Comparison of ENCODE assay signal across 8 mouse cellular contexts in genomic region chr12:102498726-102499125, GRCm38 (mm10). TPM values are rescaled to one million over a fixed set of nuclear protein-coding genes. Genes with fewer than 3 reads are reported as not detected.
DNase-seq lines count a peak whose midpoint lies in the region; ATAC-seq lines count a peak whose summit lies in the region.
"Had no signal": no experiment of that assay in that cellular context is flagged by ENCODE, and none has a peak within 500 bp of the region (broad histone marks: within the 10 kb centered on the region; RNA-seq: fewer than 3 reads in every experiment).

No protein-coding gene starts in this region.

- no peak overlapping the region for H3K9ac ChIP-seq in heart, embryonic 15.5 days
- H3K9ac ChIP-seq in limb, embryonic 13.5 days = no peak overlapping the region
- no peak overlapping the region for H3K9ac ChIP-seq in forebrain, embryonic 11.5 days (ENCODE audit: low read length)

- H3K4me1 ChIP-seq in heart, embryonic 15.5 days (replicated peaks) = peaks cover 7% of the 10 kb centered on the region; the same call in 1 of the 2 replicates
- peaks cover 19% of the 10 kb centered on the region for H3K4me1 ChIP-seq in limb, embryonic 13.5 days
- H3K4me1 ChIP-seq in forebrain, embryonic 11.5 days (replicated peaks; ENCODE audit: control insufficient read depth, insufficient read depth, low read length) = no peaks in the 10 kb centered on the region

- H3K27me3 ChIP-seq in heart, embryonic 15.5 days = no peaks in the 10 kb centered on the region
- H3K27me3 ChIP-seq in limb, embryonic 13.5 days = no peaks in the 10 kb centered on the region
- H3K27me3 ChIP-seq in forebrain, embryonic 11.5 days (ENCODE audit: control insufficient read depth, insufficient read depth, low read length) = no peaks in the 10 kb centered on the region

- H3K27ac ChIP-seq in heart, embryonic 15.5 days = peak overlapping the region; percentile 28; the same call in 1 of the 2 replicates
- H3K27ac ChIP-seq in limb, embryonic 13.5 days = peak overlapping the region; percentile 81; the same call in 1 of the 2 replicates
- H3K27ac ChIP-seq in forebrain, embryonic 11.5 days (ENCODE audit: low read depth, low read length) = no peak overlapping the region

- ATAC-seq in heart, embryonic 15.5 days (replicated peaks; ENCODE audit: insufficient number of reproducible peaks, insufficient read depth, low FRiP score, low read depth) = no peak; the same call in 1 of the 2 replicates
- ATAC-seq in limb, embryonic 13.5 days (ENCODE audit: low FRiP score, low read depth) = peak; percentile 89
- no peak for ATAC-seq in forebrain, embryonic 11.5 days (replicated peaks; ENCODE audit: low FRiP score)

- WGBS in heart, embryonic 15.5 days = 64% methylated on average over 8 of the region's 8 CpGs
- 22% methylated on average over 8 of the region's 8 CpGs for WGBS in limb, embryonic 13.5 days
- WGBS in forebrain, embryonic 11.5 days = 69% methylated on average over 8 of the region's 8 CpGs

- H3K4me3 ChIP-seq in heart, embryonic 15.5 days = no peak overlapping the region
- no peak overlapping the region for H3K4me3 ChIP-seq in limb, embryonic 13.5 days
- H3K4me3 ChIP-seq in forebrain, embryonic 11.5 days (ENCODE audit: low read depth, low read length) = no peak overlapping the region

- peaks cover 37% of the 10 kb centered on the region for H3K36me3 ChIP-seq in heart, embryonic 15.5 days
- H3K36me3 ChIP-seq in limb, embryonic 13.5 days = peaks cover 32% of the 10 kb centered on the region
- no peaks in the 10 kb centered on the region for H3K36me3 ChIP-seq in forebrain, embryonic 11.5 days (ENCODE audit: control insufficient read depth, insufficient read depth, low read length)

- H3K4me2 ChIP-seq in heart, embryonic 15.5 days = no peak overlapping the region
- H3K4me2 ChIP-seq in limb, embryonic 13.5 days (replicated peaks) = peak overlapping the region; percentile 41
- H3K4me2 ChIP-seq in forebrain, embryonic 11.5 days (ENCODE audit: low read depth, low read length, severe bottlenecking) = no peak overlapping the region

- DNase-seq in adrenal gland, postnatal 10 days = peak; percentile 22
- DNase-seq in embryo, embryonic 11 days = peak; percentile 61
- no peak for DNase-seq in frontal cortex, adult 2 months (ENCODE audit: extremely low spot score in 1 of 2, low spot score in 1 of 2)
- no peak for DNase-seq in testis, postnatal 14 days (ENCODE audit: low spot score)
- DNase-seq in forebrain, embryonic 11.5 days (ENCODE audit: low spot score) = no peak
- DNase-seq: thymus, postnatal 36 days had no signal

- no peaks in the 10 kb centered on the region for H3K9me3 ChIP-seq in heart, embryonic 15.5 days (replicated peaks)
- H3K9me3 ChIP-seq in limb, embryonic 13.5 days = no peaks in the 10 kb centered on the region
- no peaks in the 10 kb centered on the region for H3K9me3 ChIP-seq in forebrain, embryonic 11.5 days (ENCODE audit: control insufficient read depth, low read length)

RNA-seq across cellular contexts. Expression of gene Golga5, which starts 29.8 kb away (rescaled TPM):
- total RNA-seq in adrenal gland, postnatal 10 days (2021) = 10 to 100 TPM; 35.4 to 36.2 TPM
- 24.4 and 26.9 TPM in 2 replicates for polyA plus RNA-seq in heart, embryonic 15.5 days (2015; fragmentation: Nextera tagmentation; extraction: Ambion mirVana)
- polyA plus RNA-seq in limb, embryonic 13.5 days (2015; fragmentation: Nextera tagmentation; extraction: Ambion mirVana) = 39.5 and 42.0 TPM in 2 replicates
- polyA plus RNA-seq in frontal cortex, adult 2 months (2012; rRNA removed) = 22.7 and 27.2 TPM in 2 replicates
- 32.5 and 34.0 TPM in 2 replicates for polyA plus RNA-seq in forebrain, embryonic 11.5 days (2014; fragmentation: Nextera tagmentation; extraction: Ambion mirVana)

RNA-seq across cellular contexts. Expression of gene Chga, which starts 56.0 kb away (rescaled TPM):
- 1,000 to 10,000 TPM; 1,052 to 1,140 TPM for total RNA-seq in adrenal gland, postnatal 10 days (2021)
- 0.38 and 12.0 TPM in 2 replicates for polyA plus RNA-seq in heart, embryonic 15.5 days (2015; fragmentation: Nextera tagmentation; extraction: Ambion mirVana)
- polyA plus RNA-seq in limb, embryonic 13.5 days (2015; fragmentation: Nextera tagmentation; extraction: Ambion mirVana) = 0.51 and 0.59 TPM in 2 replicates
- polyA plus RNA-seq in frontal cortex, adult 2 months (2012; rRNA removed) = 145 and 167 TPM in 2 replicates
- 16.7 and 18.1 TPM in 2 replicates for polyA plus RNA-seq in forebrain, embryonic 11.5 days (2014; fragmentation: Nextera tagmentation; extraction: Ambion mirVana)

RNA-seq across cellular contexts. Expression of gene Lgmn, which starts 59.1 kb away (rescaled TPM):
- total RNA-seq in adrenal gland, postnatal 10 days (2021) = 10 to 100 TPM; 88.5 to 88.9 TPM
- 97.1 and 110 TPM in 2 replicates for polyA plus RNA-seq in heart, embryonic 15.5 days (2015; fragmentation: Nextera tagmentation; extraction: Ambion mirVana)
- 81.3 and 84.8 TPM in 2 replicates for polyA plus RNA-seq in limb, embryonic 13.5 days (2015; fragmentation: Nextera tagmentation; extraction: Ambion mirVana)
- polyA plus RNA-seq in frontal cortex, adult 2 months (2012; rRNA removed) = 110 and 121 TPM in 2 replicates
- 49.0 and 49.4 TPM in 2 replicates for polyA plus RNA-seq in forebrain, embryonic 11.5 days (2014; fragmentation: Nextera tagmentation; extraction: Ambion mirVana)

Comparison
In these comparisons a context has a peak if more than half of its experiments do, and no peak if none do; other contexts are left out.
1. DNase-seq: peak in adrenal gland, postnatal 10 days (single experiment) and embryo, embryonic 11 days (single experiment); none in frontal cortex, adult 2 months (0 of 2), testis, postnatal 14 days (single experiment) and forebrain, embryonic 11.5 days (single experiment).